Mouse (Mus musculus) liver, postnatal 0 days (tissue): Measurements from ENCODE around the gene Olfr469.

Experiments
- CTCF ChIP-seq: sonication (generic); IDR thresholded peaks from 2 replicates; pipeline ENCODE4 v1.5.1; 2016; ENCODE audit warnings: antibody characterized with exemption, low read depth
- EP300 ChIP-seq: IDR thresholded peaks from 2 replicates; pipeline ENCODE4 v1.6.1; 2016; ENCODE audit warnings: antibody characterized with exemption, low read depth, mild to moderate bottlenecking

DNA sequence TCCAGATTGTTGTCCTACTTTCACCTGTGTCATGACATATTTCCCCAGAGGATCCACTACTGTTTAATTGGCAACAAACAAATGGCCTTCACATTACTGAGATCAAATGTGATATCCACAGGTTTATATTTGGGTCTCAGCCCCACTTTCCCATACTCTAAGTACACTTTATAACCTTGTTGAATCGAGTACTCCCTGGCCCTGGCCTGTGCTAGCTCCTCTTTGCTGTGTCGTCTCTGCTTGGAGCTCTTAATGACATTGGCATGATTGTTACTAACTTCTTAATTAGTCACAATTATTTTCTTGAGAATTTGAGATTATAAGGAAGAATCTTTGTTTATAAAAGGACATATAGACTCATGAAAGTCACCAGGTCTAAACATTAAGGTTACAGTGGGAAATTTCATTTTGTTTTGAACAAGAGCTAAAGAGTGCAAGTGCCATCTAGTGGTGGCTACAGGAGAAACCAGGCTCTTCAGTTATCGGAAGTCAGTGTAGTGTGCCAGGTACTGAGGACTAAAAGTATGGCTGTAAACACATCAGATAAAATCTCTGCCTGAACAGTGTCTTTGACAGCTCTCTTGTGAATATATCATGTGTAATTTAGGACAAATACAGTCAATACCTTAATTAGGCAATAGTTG lies 37.2 kb downstream of the Olfr469 start:
- TF ChIP-seq CTCF (peak; percentile 65), EP300 (no peak)
